Mouse (Mus musculus) CH12.LX (cell line): ENCODE results near the gene Sar1a.

ENCODE experiments used
- CHD1 ChIP-seq: IDR thresholded peaks from 2 replicates; pipeline ENCODE4 v1.6.1; 2012; ENCODE audit warnings: low read depth, low read length, improper control_type of control experiment, inconsistent platforms
- CTCF ChIP-seq, 2 experiments: IDR thresholded peaks in 1 of 2; conservative IDR thresholded peaks in 1 of 2; 2 replicates each; pipeline ENCODE4 v1.5.1; 2011 to 2012; ENCODE audit warnings: low read depth in 2 of 2, low read length in 2 of 2, improper control_type of control experiment in 1 of 2, inconsistent platforms in 1 of 2, mild to moderate bottlenecking in 1 of 2, moderate library complexity in 1 of 2
- EP300 ChIP-seq: IDR thresholded peaks from 2 replicates; pipeline ENCODE4 v1.6.1; 2011; ENCODE audit warnings: low read length, improper control_type of control experiment
- MXI1 ChIP-seq: IDR thresholded peaks from 2 replicates; pipeline ENCODE4 v1.6.1; 2011; ENCODE audit warnings: mild to moderate bottlenecking, low read depth, low read length, improper control_type of control experiment
- POLR2A ChIP-seq: IDR thresholded peaks from 2 replicates; pipeline ENCODE4 v1.6.1; 2011; ENCODE audit warnings: low read depth, mild to moderate bottlenecking, improper control_type of control experiment, low read length
- RAD21 ChIP-seq: IDR thresholded peaks from 2 replicates; pipeline ENCODE4 v1.6.1; 2011; ENCODE audit warnings: low read depth, mild to moderate bottlenecking, low read length, improper control_type of control experiment, moderate library complexity
- RCOR1 ChIP-seq: conservative IDR thresholded peaks from 2 replicates; pipeline ENCODE4 v1.6.1; 2012; ENCODE audit warnings: low read depth, mild to moderate bottlenecking, inconsistent platforms, low read length, improper control_type of control experiment
- TCF12 ChIP-seq: IDR thresholded peaks from 2 replicates; pipeline ENCODE4 v1.6.1; 2014; ENCODE audit warnings: low read depth, mild to moderate bottlenecking, inconsistent platforms, low read length, improper control_type of control experiment
- ZKSCAN1 ChIP-seq: IDR thresholded peaks from 2 replicates; pipeline ENCODE4 v1.6.1; 2012; ENCODE audit warnings: low read depth, inconsistent platforms, low read length, improper control_type of control experiment, borderline replicate concordance
- ZNF384 ChIP-seq: IDR thresholded peaks from 2 replicates; pipeline ENCODE4 v1.6.1; 2012; ENCODE audit warnings: low read depth, low read length, improper control_type of control experiment, inconsistent platforms

DNA sequence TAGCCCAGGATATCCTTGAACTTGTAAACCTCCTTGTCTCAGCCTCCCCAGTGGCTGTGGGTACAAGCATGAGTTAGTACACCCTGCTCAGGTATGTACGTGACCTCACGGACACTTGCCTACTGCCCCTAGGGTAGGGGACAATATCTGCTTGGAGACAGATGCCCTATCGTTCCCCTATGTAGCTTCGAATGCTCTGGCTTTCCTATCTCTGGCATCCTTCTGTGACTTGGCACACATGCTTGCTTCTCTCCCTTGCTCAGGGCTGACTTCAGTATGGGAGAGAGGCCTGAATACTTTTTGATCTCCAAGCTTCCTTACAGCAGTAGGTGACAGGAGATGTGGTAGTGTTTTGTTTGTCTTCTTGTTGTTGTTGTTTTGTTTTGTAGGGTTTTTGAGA is 34.0 kb downstream of the Sar1a start:
- TF ChIP-seq POLR2A (no peak), ZKSCAN1 (no peak), RAD21 (no peak), RCOR1 (no peak), ZNF384 (no peak), CTCF (conservative IDR thresholded peaks at IDR 0.05 in 1 of 2, IDR thresholded peaks at IDR 0.05 in 1 of 2; ENCODE audit: low read depth in 2 of 2, low read length in 2 of 2) (no peak), TCF12 (no peak), CHD1 (no peak), MXI1 (no peak), EP300 (no peak)
